Mouse (Mus musculus) embryonic fibroblast, embryonic 13.5 days (primary cell): Measurements from ENCODE around the gene Ggta1.

Experiments
- CTCF ChIP-seq: IDR thresholded peaks from 2 replicates; pipeline ENCODE4 v1.5.1; 2011; ENCODE audit warnings: mild to moderate bottlenecking, control low read depth, low read length, moderate library complexity, borderline replicate concordance; ENCODE audit not compliant: insufficient read depth
- POLR2A ChIP-seq: IDR thresholded peaks from 2 replicates; pipeline ENCODE4 v1.6.1; 2011; ENCODE audit warnings: low read depth, mild to moderate bottlenecking, control low read depth, low read length, moderate library complexity

GRCm38 (mm10) chr2:35447453-35447852 lies 15.6 kb downstream of the Ggta1 start:
- TF ChIP-seq POLR2A (no peak), CTCF (no peak)
